Mouse (Mus musculus) adrenal gland, postnatal 36 days (tissue): ENCODE measurements around the gene St8sia2. TPM values are rescaled to one million over a fixed set of nuclear protein-coding genes. Genes with fewer than 3 reads are reported as not detected.
"Not testable (repeated sequence)": the region's sequence is repeated elsewhere in the genome, so short reads cannot be mapped to it uniquely, and the experiment has no call there.

Source experiments
- DNase-seq, 2 experiments: peaks; one replicate each; pipeline ENCODE4 v3.0.0; 2021; ENCODE audit warnings: mixed read lengths in 1 of 2
- total RNA-seq, 2 experiments: library from RNA; stranded (reverse); gene quantifications; 2 replicates each; pipeline ENCODE4 v1.2.3; 2021

St8sia2 gene
- total RNA-seq, 2 experiments from 2014 or later = 0.43 to 1.3 TPM

DNA sequence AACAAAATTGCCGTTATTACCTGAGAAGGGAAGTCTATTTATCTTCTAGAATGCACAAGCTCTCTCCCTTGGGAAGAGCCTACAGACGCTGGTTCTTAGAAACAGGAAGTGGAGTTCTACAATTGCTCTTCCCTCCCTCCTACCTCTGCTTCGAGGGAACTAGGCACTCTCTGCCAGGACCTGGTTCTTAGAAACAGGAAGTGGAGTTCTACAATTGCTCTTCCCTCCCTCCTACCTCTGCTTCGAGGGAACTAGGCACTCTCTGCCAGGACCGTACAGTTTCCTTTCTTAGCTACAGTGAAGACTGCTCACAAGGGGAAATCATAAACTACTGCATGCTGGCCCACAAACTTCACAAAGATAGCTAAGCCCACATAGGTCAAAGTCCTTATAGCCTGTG lies 41.3 kb downstream of the St8sia2 start:
- not testable (repeated sequence) for DNase-seq

DNA sequence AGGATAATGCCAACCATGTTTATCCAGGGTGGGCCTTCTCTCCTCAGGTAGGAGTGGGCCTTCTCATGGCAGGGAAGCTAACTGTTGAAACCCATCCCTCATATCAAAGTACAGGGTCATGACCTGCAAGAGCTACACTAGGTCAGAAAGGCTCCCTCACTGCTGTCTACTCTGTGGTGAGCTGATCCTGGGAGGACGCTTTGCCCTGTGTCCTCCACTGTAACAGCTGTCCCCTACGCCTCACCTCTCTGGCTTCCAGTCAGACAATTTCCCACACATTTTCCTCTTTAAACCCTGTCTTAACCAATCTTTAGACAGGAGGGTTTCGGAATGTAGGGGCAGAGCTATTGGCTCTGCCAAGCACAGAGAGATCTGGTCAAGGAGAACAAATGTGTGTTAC lies 48.3 kb downstream of the St8sia2 start:
- DNase-seq = no peak

DNA sequence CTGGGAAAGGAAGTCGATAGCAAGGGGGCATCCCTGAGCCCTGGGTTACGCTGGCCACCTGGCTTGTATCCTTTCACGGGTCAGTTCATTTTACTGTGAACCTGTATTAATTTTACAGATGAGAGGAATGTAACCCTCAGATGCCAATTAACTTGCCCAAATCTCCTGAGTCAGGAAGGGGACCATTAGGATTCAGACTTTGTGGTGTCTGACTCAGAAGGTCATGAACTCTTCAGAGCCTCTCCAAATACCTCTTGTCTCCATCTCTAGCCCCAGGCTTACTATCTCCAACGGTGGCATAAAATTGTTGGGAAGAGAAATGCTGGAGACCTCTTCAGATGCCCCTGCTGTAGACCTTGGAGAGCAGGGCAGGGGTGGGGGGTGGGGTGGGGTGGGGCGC lies 51.1 kb downstream of the St8sia2 start:
- DNase-seq = no peak

- peak; percentile 59 to 68 for DNase-seq
Observed at GRCm38 (mm10) chr7:73954441-73954840, 59.0 kb downstream of the St8sia2 start.

- no peak for DNase-seq
Observed at GRCm38 (mm10) chr7:73953131-73953530, 60.4 kb downstream of the St8sia2 start.

DNA sequence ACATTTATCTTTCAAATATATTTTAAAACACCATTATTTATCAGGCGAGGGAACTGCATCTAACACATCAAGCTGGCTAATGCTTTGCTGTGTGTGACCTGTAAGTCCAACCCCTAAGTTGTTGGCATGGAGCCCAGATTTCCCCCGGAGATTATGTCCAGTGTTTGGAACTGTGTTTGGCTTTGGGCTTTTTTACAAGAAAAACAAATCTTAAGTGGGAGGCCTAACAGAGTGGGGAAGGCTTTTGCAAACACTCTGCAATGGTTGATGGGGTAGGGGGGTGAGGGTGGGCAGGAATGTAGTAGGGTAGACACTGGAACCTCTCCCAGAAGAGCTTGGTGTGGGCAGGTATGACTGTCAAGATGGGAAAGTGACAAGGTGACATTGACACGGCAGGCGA lies 71.8 kb downstream of the St8sia2 start:
- DNase-seq = peak; percentile 23 to 58

DNA sequence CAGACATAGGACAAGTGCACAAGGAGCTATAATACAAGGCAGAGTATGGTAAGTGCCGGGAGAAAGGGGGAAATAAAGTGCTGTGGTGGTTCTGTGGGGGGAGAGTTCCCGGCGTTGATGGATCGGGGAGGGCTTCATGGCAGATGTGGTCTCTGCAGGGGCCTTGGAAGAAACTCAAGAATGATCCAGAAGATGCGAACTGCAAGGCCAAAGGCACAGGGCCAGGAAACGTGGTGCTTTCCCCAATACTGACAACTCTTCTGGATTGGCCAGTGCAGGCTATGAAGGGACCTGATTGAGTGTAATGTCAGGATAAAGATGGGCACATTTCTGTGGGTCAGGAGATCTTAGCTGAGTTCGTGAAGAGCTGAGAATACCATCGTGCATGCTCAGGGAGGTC lies 74.3 kb downstream of the St8sia2 start:
- DNase-seq = no peak

- DNase-seq = no peak
Observed at GRCm38 (mm10) chr7:73938046-73938810, 75.3 kb downstream of the St8sia2 start.

DNA sequence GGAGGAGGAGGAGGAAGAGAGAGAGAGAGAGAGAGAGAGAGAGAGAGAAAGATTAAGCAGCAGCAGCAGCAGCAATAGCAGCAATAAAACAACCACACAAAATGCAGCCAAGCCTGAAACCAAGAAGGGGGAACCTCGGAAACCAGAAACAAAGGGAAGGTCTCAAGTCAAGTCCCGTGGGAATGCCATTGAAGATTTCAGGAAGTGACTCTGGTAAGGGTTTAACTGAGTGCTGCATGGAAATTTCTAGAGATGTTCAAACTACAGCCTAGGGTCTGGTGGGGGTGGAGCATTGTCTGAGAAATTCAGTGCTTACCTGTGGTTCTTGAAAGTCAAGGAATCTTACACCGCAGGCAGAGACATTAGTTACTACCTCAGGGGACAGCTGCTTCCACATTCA lies 77.4 kb downstream of the St8sia2 start:
- no peak for DNase-seq

DNA sequence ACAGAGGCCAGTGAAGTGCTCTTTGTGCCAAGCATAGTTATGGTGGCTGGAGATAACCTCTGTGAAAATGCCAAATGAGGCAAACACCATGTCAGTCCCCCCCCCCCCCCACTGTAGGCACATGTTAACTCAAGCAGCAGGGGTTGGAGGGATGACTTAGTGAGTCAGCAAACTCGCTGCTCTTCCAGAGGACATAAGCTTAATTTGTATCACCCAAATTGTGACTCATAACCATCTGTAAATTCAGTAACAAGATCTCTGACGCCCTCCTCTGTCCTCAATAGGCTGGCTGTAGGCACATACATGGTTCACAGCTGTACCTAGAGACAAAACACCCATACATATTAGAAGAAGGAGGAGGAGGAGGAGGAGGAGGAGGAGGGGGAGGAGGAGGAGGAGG lies 77.8 kb downstream of the St8sia2 start:
- DNase-seq = no peak

DNA sequence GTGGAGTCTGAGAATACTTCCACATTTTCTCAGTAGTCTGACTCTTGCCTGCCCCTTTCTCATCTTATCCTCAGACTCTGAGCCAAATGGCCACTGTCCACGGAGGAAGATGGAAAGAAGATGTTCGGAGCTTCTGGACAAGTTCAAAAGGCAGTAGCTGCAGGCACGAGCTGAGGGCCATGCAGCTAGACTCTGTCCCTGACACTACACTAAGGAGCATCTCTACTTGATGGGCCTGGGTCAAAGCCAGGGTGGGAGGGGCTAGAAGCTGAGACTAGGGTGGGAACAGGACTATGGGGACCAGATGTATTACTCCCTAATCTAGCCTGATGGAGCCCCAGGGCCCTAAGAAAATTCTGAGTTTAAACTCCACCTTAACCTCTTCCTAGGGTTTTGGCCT lies 80.5 kb downstream of the St8sia2 start:
- no peak for DNase-seq

DNA sequence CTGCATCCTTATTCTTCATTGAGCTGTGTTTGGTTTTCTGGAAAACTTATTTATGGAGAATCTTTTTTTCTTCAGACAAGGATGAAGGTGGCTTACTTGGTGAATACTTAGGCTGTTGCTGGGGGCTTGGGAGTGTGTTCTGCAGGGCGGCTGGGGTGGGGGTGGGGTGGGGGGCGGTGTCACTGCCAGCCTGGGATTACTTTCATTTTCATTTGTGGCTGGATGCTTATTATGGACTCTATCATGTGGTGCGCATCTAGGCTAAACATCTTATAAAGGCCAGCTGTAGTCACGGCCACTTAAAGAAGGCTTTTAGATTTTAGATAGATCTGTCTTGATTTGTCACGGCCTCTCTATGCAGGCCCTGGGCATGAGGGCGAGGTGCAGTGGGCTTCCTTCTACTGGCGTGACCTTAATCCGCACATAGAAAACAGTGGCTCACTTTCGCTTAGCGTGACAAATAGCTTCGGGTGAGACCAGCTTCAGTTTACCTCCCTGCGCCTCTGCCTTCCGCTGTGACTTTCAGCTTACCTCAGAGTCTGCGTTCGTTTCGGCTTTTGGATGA lies 92.5 kb downstream of the St8sia2 start:
- no peak for DNase-seq

- DNase-seq = no peak
Observed at GRCm38 (mm10) chr7:73917633-73918311, 95.7 kb downstream of the St8sia2 start.

- peak in 1 of 2 experiments; percentile 2 for DNase-seq
Observed at GRCm38 (mm10) chr7:73911899-73912298, 101.6 kb downstream of the St8sia2 start.

GRCm38 (mm10) chr7:73910843-73911242 lies 102.6 kb downstream of the St8sia2 start:
- DNase-seq = no peak

- no peak for DNase-seq
Observed at GRCm38 (mm10) chr7:73909432-73910205, 103.9 kb downstream of the St8sia2 start.

GRCm38 (mm10) chr7:73894506-73894905 lies 119.0 kb downstream of the St8sia2 start:
- DNase-seq = no peak

- no peak for DNase-seq
Observed at GRCm38 (mm10) chr7:73891830-73892229, 121.7 kb downstream of the St8sia2 start.

DNA sequence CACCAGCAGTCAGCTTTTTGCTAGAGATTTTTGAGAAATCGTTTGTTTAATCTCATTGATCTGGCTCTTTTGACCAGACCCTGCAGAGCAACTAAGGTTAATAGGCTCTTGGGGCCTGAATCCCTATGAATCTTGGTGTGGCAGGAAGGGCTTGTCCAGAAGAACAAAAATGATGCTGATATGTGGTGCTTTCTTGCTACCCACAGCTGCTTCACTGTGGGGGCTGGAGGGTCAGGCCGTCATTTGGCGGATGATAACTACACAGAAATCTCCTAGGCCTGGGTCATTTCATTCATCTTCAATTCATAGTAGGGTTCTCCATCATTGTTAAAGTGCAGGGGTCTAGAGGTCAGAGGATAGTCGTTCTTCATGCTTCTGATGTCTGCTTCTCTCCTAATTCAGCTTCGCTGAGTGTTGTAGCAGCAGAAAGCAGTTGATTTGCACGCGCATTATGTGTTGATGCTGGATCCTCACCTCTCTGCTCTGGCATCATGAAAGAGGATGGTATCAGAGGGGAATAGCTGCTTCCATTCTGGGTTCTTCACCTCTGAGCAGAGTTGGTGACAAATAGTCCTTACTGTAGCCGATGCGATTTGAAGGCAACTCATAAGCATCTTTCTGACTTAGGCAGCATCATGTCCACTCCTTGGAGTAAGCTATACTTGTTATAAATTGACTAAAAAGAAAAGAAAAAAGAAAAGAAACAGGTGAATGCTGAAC lies 122.4 kb downstream of the St8sia2 start:
- no peak for DNase-seq

DNA sequence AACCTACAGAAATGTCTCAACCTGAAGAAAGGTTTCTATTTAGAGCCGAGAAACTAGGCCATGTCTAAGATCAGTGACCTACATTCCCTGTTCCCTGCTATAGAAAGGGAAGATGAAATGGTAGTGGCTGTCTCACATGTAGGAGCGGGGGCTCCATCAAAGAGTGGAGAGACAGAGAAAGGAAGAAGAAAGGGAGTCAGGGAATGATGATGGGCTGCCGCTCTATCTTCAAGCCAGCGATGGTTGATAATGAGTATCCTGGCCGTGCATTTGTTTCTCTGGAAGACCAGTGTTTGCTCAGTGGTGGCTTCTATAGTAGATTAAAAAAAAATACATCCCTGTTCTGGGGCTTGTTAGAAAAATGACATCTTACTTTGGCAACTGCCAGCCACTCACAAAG lies 123.0 kb downstream of the St8sia2 start:
- DNase-seq = no peak
